Mouse (Mus musculus) lung, postnatal 4 days (tissue): ENCODE data around the gene Ripply3.

ENCODE experiments used
- DNase-seq, 2 experiments: peaks; one replicate each; pipeline ENCODE4 v3.0.0; 2021

Gene Ripply3

GRCm38 (mm10) chr16:94360578-94361350, 32.5 kb downstream of the Ripply3 start:
- DNase-seq, result no peak

- DNase-seq, result peak; percentile 33 to 52
These were observed 34.1 kb downstream of the Ripply3 start for GRCm38 (mm10) chr16:94362174-94362873.

GRCm38 (mm10) chr16:94363814-94364213, 35.6 kb downstream of the Ripply3 start:
- no peak for DNase-seq

GRCm38 (mm10) chr16:94365435-94365834, 37.2 kb downstream of the Ripply3 start:
- no peak for DNase-seq

DNA sequence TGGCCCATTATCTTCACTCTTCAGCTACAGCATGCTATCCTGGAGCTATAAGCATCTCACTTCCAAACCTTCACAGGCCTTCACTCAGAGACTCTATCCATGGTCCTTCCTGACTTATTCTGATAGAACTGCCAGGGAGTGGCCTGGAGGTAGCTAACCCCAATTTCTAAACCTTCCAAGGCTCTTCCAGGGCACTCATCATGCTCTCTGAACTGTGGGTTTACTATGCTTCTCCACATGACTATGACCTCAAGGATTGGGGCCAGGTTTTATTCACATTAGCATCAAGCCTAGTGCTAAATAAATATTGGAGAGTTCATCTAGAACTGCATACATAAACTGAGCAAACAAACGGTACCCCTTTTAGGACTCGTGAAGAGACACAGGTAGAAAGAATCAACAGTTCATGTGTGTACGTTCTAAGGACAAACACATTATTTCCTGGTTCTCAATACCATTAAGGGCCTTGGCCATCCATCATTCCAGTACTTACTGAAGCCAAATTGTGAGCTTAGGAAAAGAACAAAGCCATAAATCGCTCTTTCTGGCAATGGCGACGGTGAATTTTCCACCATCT, 41.5 kb downstream of the Ripply3 start:
- DNase-seq, result no peak

DNA sequence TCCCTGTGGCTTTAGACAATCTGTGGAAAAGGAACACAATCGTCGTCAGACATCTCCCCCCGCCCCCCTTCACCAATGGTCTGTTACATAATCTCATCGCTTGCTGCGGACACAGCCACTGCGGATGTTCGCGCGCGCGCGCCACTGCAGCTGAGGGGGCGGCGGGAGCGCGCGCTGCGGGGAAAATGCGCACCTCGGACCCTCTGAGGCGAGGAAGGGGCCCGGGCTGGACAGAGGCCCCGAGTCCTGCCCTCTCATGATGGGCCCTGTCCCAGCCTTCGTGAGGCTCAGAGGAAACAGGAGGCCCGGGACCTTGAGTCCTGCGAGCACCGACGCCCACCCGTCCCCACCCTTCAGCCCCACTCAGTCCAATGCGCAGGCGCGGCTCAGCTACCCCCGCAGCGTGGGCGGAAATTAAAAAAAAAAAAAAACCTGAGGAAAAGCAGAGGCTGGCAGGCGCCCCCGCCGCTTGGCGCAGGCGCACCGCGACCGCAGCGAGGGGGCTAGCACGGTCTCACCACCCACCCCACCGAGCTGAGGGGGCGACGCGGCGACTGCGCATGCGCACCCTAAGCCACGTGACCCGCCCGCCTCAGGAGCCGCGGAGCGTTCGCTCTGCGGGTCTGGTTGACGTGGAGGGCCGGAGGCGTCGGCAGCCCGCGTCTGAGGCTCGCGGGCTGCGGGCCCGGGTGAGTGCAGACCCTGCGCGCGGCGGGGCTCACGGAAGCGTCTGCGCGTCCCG, 42.1 kb downstream of the Ripply3 start, which contains the start of gene Ttc3:
Ttc3 (plus strand) TSS at position 446 of the 742 bp plus-strand sequence.
- DNase-seq, result peak; percentile 95 to 98

- peak in 1 of 2 experiments; percentile 84 for DNase-seq
These were observed 42.7 kb downstream of the Ripply3 start for GRCm38 (mm10) chr16:94370915-94371300.

DNA sequence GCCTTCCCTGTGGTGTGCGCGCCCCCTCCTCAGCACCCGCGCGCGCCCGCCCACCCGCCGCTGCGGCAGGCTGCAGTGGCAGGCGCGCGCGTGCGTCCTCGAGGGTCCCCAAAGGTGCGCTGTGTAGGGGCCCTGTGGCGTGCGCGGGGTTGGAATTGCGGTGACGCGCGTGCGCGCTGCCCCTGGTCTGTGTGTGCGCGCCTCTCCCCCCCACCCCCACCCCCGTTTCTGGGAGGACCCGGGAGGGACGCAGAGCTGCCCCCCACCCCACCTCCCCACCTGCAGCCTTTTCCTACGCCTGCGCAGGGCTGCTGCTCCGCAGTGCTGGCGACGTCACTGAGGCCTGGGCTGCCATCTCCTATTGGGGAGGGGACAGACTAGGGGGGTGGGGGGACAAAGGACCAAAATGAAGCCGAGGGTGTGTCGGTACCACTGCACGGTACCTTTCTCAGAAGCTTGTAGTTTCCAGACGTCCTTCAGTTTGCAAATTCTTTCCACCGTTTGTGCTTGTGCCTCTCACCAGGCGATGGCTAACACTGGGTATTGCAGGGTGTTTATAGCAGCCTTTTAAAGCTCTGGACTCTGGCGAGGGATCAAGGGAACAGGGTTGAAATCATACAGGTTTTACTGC, 43.2 kb downstream of the Ripply3 start, which contains the start of gene Pigp:
Pigp (minus strand) TSS at position 542 of the 631 bp plus-strand sequence.
- DNase-seq, result peak; percentile 63 to 72

- DNase-seq, result no peak
These were observed 51.2 kb downstream of the Ripply3 start for GRCm38 (mm10) chr16:94379386-94379785.

DNA sequence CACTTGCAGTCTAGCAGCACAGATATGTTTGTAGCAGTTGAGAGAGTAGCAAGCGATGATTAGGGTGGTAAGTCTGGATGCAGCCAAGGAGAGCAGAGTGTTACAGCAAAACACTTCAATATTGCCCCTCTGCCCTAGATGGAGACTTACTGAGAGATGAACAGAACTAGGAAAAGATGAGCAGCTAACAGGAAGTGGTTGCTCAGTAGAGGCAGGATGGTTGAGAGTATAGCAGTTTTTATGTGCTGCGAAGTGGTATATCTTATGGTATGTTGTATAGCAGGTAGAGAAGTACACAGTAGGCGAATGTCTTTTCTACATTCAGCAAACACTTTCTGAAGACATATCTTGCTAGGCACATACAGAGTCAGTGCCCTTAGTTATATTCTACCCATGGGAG, 55.1 kb downstream of the Ripply3 start:
- DNase-seq, result no peak
